Mouse (Mus musculus) testis, adult 2 months (tissue): ENCODE data around the gene Fchsd2.

Experiments
- CTCF ChIP-seq: fragments of 200-500 bp; IDR thresholded peaks from 2 replicates; pipeline ENCODE4 v1.5.1; 2012; ENCODE audit warnings: low read depth, mild to moderate bottlenecking, inconsistent platforms, low read length, moderate library complexity; ENCODE audit not compliant: control insufficient read depth, insufficient read depth, insufficient replicate concordance
- POLR2A ChIP-seq: fragments of 200-500 bp; IDR thresholded peaks from 2 replicates; pipeline ENCODE4 v1.6.1; 2012; ENCODE audit warnings: low read depth, mild to moderate bottlenecking, inconsistent platforms, low read length, moderate library complexity; ENCODE audit not compliant: control insufficient read depth

- TF ChIP-seq POLR2A, result no peak
- no peak for TF ChIP-seq CTCF
Observed at GRCm38 (mm10) chr7:101324142-101324962, 231.7 kb downstream of the Fchsd2 start.
